Mouse (Mus musculus) heart, adult 8-10 months (tissue): ENCODE data around the gene Col4a3bp. TPM values are rescaled to one million over a fixed set of nuclear protein-coding genes. Genes with fewer than 3 reads are reported as not detected.

Source experiments
- total RNA-seq, 4 experiments: library from RNA; stranded (reverse); gene quantifications; 2 replicates each; pipeline ENCODE4 v1.2.4; 2022

Gene Col4a3bp
- total RNA-seq, 4 experiments from 2014 or later: 34.6 to 39.3 (median 37.5) TPM

Other genes with a start within 250 kb of the Col4a3bp start
- 10 to 100 TPM in 3 of 4 experiments, 1 to 10 TPM in 1; 9.4 to 12.7 (median 11.0) TPM for gene Poc5, start 154.3 kb upstream of the Col4a3bp start, total RNA-seq
- 1 to 10 TPM; 1.1 TPM for gene Ankdd1b, start 71.4 kb upstream of the Col4a3bp start, total RNA-seq
- not detected for gene Gm17622, start 51.9 kb upstream of the Col4a3bp start, total RNA-seq
- gene Polk, start within 50 bp of the Col4a3bp start, total RNA-seq: 1 to 10 TPM; 4.2 to 5.1 (median 4.5) TPM
- 1 to 10 TPM; 5.5 to 8.7 (median 7.1) TPM for gene Hmgcr, start 128.3 kb downstream of the Col4a3bp start, total RNA-seq
- gene Ankrd31, start 205.7 kb downstream of the Col4a3bp start, total RNA-seq: not detected